Mouse (Mus musculus) ovary, adult 2 months (tissue): Measurements from ENCODE around the gene Rpgr. TPM values are rescaled to one million over a fixed set of nuclear protein-coding genes. Genes with fewer than 3 reads are reported as not detected.

Source experiments
- polyA plus RNA-seq: library from polyadenylated mRNA; depleted of rRNA; stranded (reverse); fragments of >200 nt; gene quantifications from 2 replicates; pipeline ENCODE4 v1.2.3, GENCODE M21; 2012; rRNA removed

The Rpgr gene
- 0.88 and 1.1 TPM in 2 replicates for polyA plus RNA-seq

DNA sequence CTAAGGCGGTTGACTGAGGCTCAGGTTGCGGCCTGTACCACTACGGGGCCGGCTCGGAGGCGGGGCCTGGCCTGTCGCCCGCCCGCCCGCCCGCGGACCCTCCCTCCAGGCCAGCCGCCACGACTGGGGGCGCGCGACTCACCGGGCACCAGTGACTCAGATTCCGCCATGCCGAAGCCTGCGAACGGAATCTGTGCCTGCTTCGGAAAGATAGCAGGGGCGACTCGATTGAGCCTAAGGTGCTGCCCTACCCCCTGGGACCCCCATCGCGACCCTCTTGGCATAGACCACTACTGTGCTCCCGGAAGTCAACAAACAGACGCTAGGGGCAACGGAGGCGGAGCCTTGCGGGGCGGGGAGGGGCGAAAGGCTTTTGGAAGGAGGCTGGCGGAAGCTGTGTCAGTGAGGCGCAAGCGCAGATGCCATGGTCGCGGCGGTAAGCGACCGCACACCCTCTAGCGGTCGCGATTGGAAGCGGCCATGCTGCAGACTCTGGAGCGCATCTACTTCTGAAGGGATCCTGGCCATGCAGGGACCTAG, at the start of gene Rpgr:
Rpgr (minus strand) TSS at position 511 of the 540 bp plus-strand sequence.

DNA sequence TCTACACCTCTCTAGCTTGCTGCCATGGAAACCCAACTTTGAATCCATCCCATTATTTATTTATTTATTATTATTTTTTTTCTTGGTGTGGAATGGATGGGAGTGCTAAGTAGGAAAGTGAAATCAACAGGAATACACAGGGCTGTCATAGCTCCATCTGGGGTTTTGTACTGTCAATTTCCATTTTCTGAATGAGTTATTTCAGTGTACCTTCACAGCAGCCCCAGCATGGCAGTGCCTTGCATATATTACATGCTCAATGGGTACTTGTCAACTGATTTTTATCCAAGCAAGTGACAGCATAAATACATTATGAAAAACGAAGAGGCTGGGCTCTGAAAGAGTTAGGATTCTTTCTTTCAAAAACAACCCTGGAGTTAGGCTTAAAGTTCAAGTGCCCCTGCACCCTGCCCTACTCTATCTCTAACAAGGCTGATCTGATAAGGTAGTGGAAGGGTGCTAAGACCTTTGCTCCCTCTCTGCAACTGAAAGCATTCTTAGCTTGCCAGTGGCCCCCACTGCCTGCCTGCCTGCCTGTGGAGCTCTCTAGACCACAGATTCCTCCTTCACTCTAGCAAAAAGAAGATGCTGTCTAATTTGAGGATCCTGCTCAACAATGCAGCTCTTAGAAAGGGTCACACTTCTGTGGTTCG, 35.3 kb upstream of the Rpgr start, which contains the start of gene Otc:
Otc (plus strand) TSS at position 454 of the 653 bp plus-strand sequence.

DNA sequence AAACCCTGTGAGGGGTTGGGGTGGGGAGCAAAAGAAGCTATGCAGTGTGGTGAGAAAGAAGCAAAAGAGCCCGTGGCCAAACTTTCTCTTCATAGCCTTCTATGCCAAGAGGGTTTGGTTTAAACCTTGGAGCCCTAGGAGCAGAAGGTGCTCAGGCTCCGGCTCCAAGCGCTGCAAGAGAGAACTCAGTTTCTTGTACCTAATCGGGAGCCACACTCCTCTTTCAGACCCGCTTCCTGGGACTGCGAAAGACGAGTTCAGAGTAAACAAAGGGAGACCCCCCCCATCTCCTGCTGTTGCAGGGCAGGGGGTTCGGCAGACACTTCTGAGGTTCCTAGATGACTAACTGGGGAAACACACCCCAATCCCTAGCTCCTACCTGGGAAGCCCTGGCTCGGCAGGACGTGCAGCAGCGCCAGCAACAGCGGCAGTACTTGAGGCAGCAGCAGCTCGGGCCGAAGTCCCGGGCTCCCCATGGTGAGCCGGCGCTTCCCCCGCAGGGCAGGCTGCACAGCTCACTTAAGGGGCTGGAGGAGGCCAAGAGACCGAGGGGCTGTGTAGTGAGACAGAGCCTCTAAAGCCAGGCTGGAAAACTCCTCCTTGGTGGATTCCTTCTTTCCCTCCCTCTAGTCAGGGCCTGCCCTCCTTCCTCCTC, 99.5 kb downstream of the Rpgr start, which contains the start of gene Srpx:
Srpx (minus strand) TSS at position 645 of the 655 bp plus-strand sequence.

Other genes starting within 250 kb of the Rpgr start
- gene Srpx, start 99.2 kb downstream of the Rpgr start, polyA plus RNA-seq = 14.6 and 18.7 TPM in 2 replicates
- 0.06 TPM in 1 of 2 replicates, not detected in the other for gene Otc, start 35.4 kb upstream of the Rpgr start, polyA plus RNA-seq